Mouse (Mus musculus): ENCODE measurements around the gene Prn. TPM values are rescaled to one million over a fixed set of nuclear protein-coding genes. Genes with fewer than 3 reads are reported as not detected.
A peak's percentile ranks its signal among the peaks of the same experiment; 100 is the strongest.

Prn gene
- polyA plus RNA-seq, 1 experiment = 0.10 TPM

DNA sequence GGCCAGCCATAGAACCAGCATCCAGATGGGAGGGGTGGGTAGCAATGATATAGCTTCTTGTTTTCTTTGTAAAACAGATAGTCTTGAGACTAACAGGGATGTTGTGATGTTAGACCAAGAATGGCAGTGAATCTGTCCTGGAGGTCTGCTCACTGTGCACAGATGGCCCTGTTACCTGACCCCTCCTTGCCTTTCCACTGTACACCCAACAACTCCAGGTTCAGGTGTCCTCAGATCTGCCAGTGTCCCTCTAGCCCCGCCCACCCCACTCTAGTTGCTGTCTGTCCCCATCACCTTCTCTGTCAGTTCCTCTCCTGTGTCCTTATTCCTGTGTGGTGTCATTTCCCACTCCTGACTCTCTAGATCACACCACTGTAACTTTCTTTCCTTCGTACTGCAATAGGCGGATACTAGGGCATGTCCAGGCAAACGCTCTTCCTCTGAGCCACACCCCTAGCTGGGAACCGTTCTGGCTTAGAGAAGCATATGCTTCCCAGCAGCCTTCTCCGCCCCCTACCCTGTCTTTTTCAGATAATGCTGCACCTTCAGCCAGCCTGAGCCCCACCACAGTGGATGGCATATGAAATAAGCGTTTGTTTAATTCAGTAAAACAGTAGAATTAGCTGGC lies 22.6 kb downstream of the Prn start:
- Histone ChIP-seq H3K4me2 (ENCODE audit: low read depth) (no peak overlapping the region), H3K27me3 (ENCODE audit: control insufficient read depth, insufficient read depth, insufficient read length) (no peaks in the 10 kb centered on the region), H3K36me3 (ENCODE audit: control insufficient read depth, insufficient read depth) (peaks cover 7% of the 10 kb centered on the region), H3ac (ENCODE audit: control insufficient read depth, insufficient read length) (no peak overlapping the region), H3K79me2 (ENCODE audit: control insufficient read depth, insufficient read depth) (no peaks in the 10 kb centered on the region), H3K4me3 (no peak overlapping the region)
- TF ChIP-seq POLR2AphosphoS2 (IDR thresholded peaks at IDR 0.05; ENCODE audit: insufficient read length, low read depth) (peak; percentile 15), REST (IDR thresholded peaks at IDR 0.05; ENCODE audit: insufficient read depth, insufficient read length) (no peak)

DNA sequence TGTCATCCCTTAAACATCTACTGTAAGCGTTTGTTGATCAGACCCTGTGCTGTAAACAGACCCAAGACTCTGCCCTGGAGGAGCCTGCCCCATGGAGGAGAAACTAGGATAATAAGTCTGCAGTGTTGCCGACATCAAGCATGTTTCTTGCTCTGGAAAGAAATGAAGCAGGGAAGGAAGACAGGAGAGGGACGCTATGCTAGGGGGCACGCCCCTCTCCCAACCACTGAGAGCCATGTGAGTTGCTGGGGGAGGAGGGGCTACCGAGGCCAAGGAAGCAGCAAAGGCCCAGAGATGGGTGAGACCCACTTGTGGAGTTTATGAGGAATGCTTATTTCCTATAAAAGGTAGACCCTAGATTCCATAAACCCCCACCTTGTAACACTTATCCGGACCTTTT lies 23.3 kb downstream of the Prn start:
- Histone ChIP-seq H3K79me2 (ENCODE audit: control insufficient read depth, insufficient read depth) (no peaks in the 10 kb centered on the region), H3ac (ENCODE audit: control insufficient read depth, insufficient read length) (no peak overlapping the region), H3K4me3 (no peak overlapping the region), H3K36me3 (ENCODE audit: control insufficient read depth, insufficient read depth) (peaks cover 13% of the 10 kb centered on the region), H3K4me2 (ENCODE audit: low read depth) (no peak overlapping the region), H3K27me3 (ENCODE audit: control insufficient read depth, insufficient read depth, insufficient read length) (no peaks in the 10 kb centered on the region)
- TF ChIP-seq POLR2AphosphoS2 (IDR thresholded peaks at IDR 0.05; ENCODE audit: insufficient read length, low read depth) (no peak), MAX (IDR thresholded peaks at IDR 0.05; ENCODE audit: low read depth) (no peak), REST (IDR thresholded peaks at IDR 0.05; ENCODE audit: insufficient read depth, insufficient read length) (no peak), CEBPB (IDR thresholded peaks at IDR 0.05; ENCODE audit: insufficient read depth, poor library complexity, severe bottlenecking) (no peak), TCF3 (IDR thresholded peaks at IDR 0.05; ENCODE audit: insufficient read length, low read depth) (no peak), E2F4 (IDR thresholded peaks at IDR 0.05; ENCODE audit: insufficient read depth) (no peak), SRF (IDR thresholded peaks at IDR 0.05; ENCODE audit: control insufficient read depth, insufficient read length, low read depth) (no peak), USF1 (IDR thresholded peaks at IDR 0.05; ENCODE audit: low read depth) (no peak), MYOD1 (IDR thresholded peaks at IDR 0.05; ENCODE audit: control insufficient read depth in 1 of 3, insufficient read length in 2 of 3, low read depth in 2 of 3) (no peak), TCF12 (IDR thresholded peaks at IDR 0.05; ENCODE audit: insufficient read depth, poor library complexity, severe bottlenecking) (no peak), MYOG (IDR thresholded peaks at IDR 0.05; ENCODE audit: control insufficient read depth in 1 of 3, insufficient read depth in 1 of 3, insufficient read length in 2 of 3, low read depth in 2 of 3) (no peak), POLR2A (IDR thresholded peaks at IDR 0.05; ENCODE audit: insufficient read length, low read depth) (no peak)

DNA sequence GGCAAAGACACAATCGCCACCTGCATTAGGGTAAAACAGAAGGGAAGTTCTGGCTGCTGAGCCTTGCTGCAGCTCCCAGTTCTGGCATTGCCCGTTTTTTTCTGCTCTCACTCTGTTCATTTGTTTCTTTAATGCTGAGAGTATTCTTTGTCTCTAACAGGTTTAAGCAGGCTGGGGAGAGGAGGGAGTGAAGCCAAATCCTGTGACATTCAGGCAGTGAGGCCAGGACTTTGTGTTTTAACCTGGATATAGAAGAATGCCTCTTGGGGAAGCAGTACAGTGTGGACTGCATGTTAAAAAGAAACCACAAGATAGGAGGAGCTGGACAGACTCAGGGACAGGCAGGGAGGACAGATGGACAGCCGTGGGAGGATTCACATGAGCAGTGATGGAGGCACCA lies 23.8 kb downstream of the Prn start:
- no peaks in the 10 kb centered on the region for H3K27me3 ChIP-seq (ENCODE audit: control insufficient read depth, insufficient read depth, insufficient read length)
- no peak overlapping the region for H3K4me2 ChIP-seq (ENCODE audit: low read depth)
- H3K79me2 ChIP-seq (ENCODE audit: control insufficient read depth, insufficient read depth) = no peaks in the 10 kb centered on the region
- peaks cover 18% of the 10 kb centered on the region for H3K36me3 ChIP-seq (ENCODE audit: control insufficient read depth, insufficient read depth)
- TF ChIP-seq CEBPB (IDR thresholded peaks at IDR 0.05; ENCODE audit: insufficient read depth, poor library complexity, severe bottlenecking) (no peak), POLR2A (IDR thresholded peaks at IDR 0.05; ENCODE audit: insufficient read length, low read depth) (no peak), POLR2AphosphoS2 (IDR thresholded peaks at IDR 0.05; ENCODE audit: insufficient read length, low read depth) (no peak), REST (IDR thresholded peaks at IDR 0.05; ENCODE audit: insufficient read depth, insufficient read length) (no peak), USF1 (IDR thresholded peaks at IDR 0.05; ENCODE audit: low read depth) (no peak), MYOG (IDR thresholded peaks at IDR 0.05; ENCODE audit: control insufficient read depth in 1 of 3, insufficient read depth in 1 of 3, insufficient read length in 2 of 3, low read depth in 2 of 3) (no peak), MAX (IDR thresholded peaks at IDR 0.05; ENCODE audit: low read depth) (no peak), MYOD1 (IDR thresholded peaks at IDR 0.05; ENCODE audit: control insufficient read depth in 1 of 3, insufficient read length in 2 of 3, low read depth in 2 of 3) (no peak), TCF12 (IDR thresholded peaks at IDR 0.05; ENCODE audit: insufficient read depth, poor library complexity, severe bottlenecking) (no peak), SRF (IDR thresholded peaks at IDR 0.05; ENCODE audit: control insufficient read depth, insufficient read length, low read depth) (no peak), TCF3 (IDR thresholded peaks at IDR 0.05; ENCODE audit: insufficient read length, low read depth) (no peak), E2F4 (IDR thresholded peaks at IDR 0.05; ENCODE audit: insufficient read depth) (no peak)
- no peak overlapping the region for H3K4me3 ChIP-seq
- no peak overlapping the region for H3ac ChIP-seq (ENCODE audit: control insufficient read depth, insufficient read length)

DNA sequence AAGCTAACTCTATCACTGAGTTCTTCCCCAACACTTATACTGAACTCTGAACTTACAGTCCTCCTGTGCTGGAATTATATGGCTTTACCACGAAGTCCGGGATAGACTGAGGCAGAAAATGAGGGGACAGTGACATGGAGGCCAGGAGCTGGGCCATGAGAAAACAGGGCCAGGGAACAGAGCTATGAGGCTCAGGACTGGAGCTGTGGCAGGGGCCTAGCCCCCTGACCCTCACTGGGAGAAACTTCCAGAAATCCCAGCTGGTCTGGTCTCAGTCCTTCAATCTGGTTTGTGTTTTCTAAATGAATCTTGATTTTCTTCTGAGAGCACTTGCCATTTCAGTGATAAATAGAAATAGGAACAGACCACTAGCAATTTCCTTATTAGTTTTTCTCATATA lies 24.5 kb downstream of the Prn start:
- Histone ChIP-seq H3K27me3 (ENCODE audit: control insufficient read depth, insufficient read depth, insufficient read length) (no peaks in the 10 kb centered on the region), H3K4me3 (no peak overlapping the region), H3ac (ENCODE audit: control insufficient read depth, insufficient read length) (no peak overlapping the region), H3K36me3 (ENCODE audit: control insufficient read depth, insufficient read depth) (peaks cover 21% of the 10 kb centered on the region), H3K4me2 (ENCODE audit: low read depth) (no peak overlapping the region), H3K79me2 (ENCODE audit: control insufficient read depth, insufficient read depth) (no peaks in the 10 kb centered on the region)
- TF ChIP-seq MYOD1 (IDR thresholded peaks at IDR 0.05; ENCODE audit: control insufficient read depth in 1 of 3, insufficient read length in 2 of 3, low read depth in 2 of 3) (no peak), REST (IDR thresholded peaks at IDR 0.05; ENCODE audit: insufficient read depth, insufficient read length) (no peak), POLR2AphosphoS2 (IDR thresholded peaks at IDR 0.05; ENCODE audit: insufficient read length, low read depth) (no peak), E2F4 (IDR thresholded peaks at IDR 0.05; ENCODE audit: insufficient read depth) (no peak), MYOG (IDR thresholded peaks at IDR 0.05; ENCODE audit: control insufficient read depth in 1 of 3, insufficient read depth in 1 of 3, insufficient read length in 2 of 3, low read depth in 2 of 3) (no peak), MAX (IDR thresholded peaks at IDR 0.05; ENCODE audit: low read depth) (no peak), SRF (IDR thresholded peaks at IDR 0.05; ENCODE audit: control insufficient read depth, insufficient read length, low read depth) (no peak), TCF12 (IDR thresholded peaks at IDR 0.05; ENCODE audit: insufficient read depth, poor library complexity, severe bottlenecking) (no peak), TCF3 (IDR thresholded peaks at IDR 0.05; ENCODE audit: insufficient read length, low read depth) (no peak), POLR2A (IDR thresholded peaks at IDR 0.05; ENCODE audit: insufficient read length, low read depth) (no peak), USF1 (IDR thresholded peaks at IDR 0.05; ENCODE audit: low read depth) (no peak), CEBPB (IDR thresholded peaks at IDR 0.05; ENCODE audit: insufficient read depth, poor library complexity, severe bottlenecking) (no peak)
